In the genomic region with DNA sequence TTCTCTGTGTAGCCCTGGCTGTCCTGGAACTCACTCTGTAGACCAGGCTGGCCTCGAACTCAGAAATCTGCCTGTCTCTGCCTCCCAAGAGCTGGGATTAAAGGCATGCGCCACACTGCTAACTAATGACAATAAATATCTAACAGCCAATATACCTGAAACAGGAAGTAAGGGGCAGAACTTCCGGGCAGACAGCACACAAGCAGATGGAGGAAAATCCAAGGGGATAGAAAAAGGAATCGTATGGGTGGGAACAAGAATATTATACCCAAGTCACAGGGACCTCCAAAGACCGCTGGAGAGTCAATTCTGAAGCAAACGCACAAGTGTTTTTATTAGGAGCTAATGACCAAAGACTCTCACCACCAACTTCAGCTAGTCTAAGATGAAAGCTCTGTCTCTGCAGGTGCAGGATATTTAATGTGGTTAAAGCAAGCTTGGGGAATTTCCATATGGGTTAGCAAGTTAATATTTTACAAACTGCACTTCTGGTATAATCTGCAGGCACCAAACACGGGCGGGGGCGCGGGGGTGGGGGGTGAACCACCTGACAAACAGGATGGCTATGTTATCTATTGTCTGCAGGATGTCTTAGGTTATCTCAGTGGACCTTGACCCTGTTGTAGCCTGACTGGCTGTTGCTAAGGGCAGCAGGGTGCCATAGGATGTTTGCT, we compare ENCODE assay signal across 13 mouse cellular contexts.
DNase-seq lines count a peak whose midpoint lies in the region; ATAC-seq and TF ChIP-seq lines count a peak whose summit lies in the region.
"Had no signal": no experiment of that assay in that cellular context is flagged by ENCODE, and none has a peak within 500 bp of the region (broad histone marks: within the 10 kb centered on the region; RNA-seq: fewer than 3 reads in every experiment).

No protein-coding gene starts in this region.

- peak; percentile 93 for ATAC-seq in G1E (ENCODE audit: extremely low read depth, insufficient number of reproducible peaks, low FRiP score, poor library complexity, severe bottlenecking)
- ATAC-seq in intestine, embryonic 15.5 days: peak; percentile 99
- peak; percentile 95 for ATAC-seq in megakaryocyte progenitor cell, adult 5-6 weeks (replicated peaks; ENCODE audit: poor library complexity)
- ATAC-seq: midbrain, embryonic 15.5 days had no signal

- no peak overlapping the region for H3K4me2 ChIP-seq in intestine, embryonic 15.5 days (replicated peaks)
- H3K4me2 ChIP-seq: lung, embryonic 15.5 days; midbrain, embryonic 15.5 days had no signal

- H3K36me3 ChIP-seq in G1E (replicated peaks): no peaks in the 10 kb centered on the region
- no peaks in the 10 kb centered on the region for H3K36me3 ChIP-seq in intestine, embryonic 15.5 days
- H3K36me3 ChIP-seq: lung, embryonic 15.5 days; midbrain, embryonic 15.5 days had no signal

- 0 out of 2 replicates have a peak overlapping the region, but pooled peaks have one; percentile 10 for H3K27ac ChIP-seq in intestine, embryonic 15.5 days
- H3K27ac ChIP-seq: kidney, postnatal 0 days; lung, embryonic 15.5 days; midbrain, embryonic 15.5 days had no signal

- intact Hi-C loops in gastrocnemius, postnatal 36 days (cut with DNase I): no loop called here

- no peaks in the 10 kb centered on the region for H3K9me3 ChIP-seq in G1E (replicated peaks)
- H3K9me3 ChIP-seq in intestine, embryonic 15.5 days: no peaks in the 10 kb centered on the region
- H3K9me3 ChIP-seq: lung, embryonic 15.5 days; midbrain, embryonic 15.5 days had no signal

- DNase-seq in A20 (ENCODE audit: low read depth, low spot score) (peak; percentile 22), G1E (ENCODE audit: low spot score) (peak; percentile 8)
- no peak for DNase-seq in cerebellum, postnatal 10 days
- DNase-seq in urinary bladder, adult 18-20 months (ENCODE audit: low spot score in 2 of 2): no peak
- no peak for DNase-seq in gastrocnemius, postnatal 36 days
- DNase-seq: heart, postnatal 4 days; spleen, adult 18-20 months; thymus, postnatal 25 days had no signal

- no peak for TF ChIP-seq CTCF in G1E (IDR thresholded peaks at IDR 0.05; ENCODE audit: low read depth, low read length)

- H3K4me3 ChIP-seq in G1E (ENCODE audit: low read depth, low read length): no peak overlapping the region; the same call in 1 of the 2 replicates
- no peak overlapping the region for H3K4me3 ChIP-seq in intestine, embryonic 15.5 days (replicated peaks)
- H3K4me3 ChIP-seq: lung, embryonic 15.5 days; midbrain, embryonic 15.5 days had no signal

- peaks cover 24% of the 10 kb centered on the region for H3K4me1 ChIP-seq in G1E (ENCODE audit: insufficient read depth, low read depth, low read length)
- H3K4me1 ChIP-seq in intestine, embryonic 15.5 days (replicated peaks): no peaks in the 10 kb centered on the region
- H3K4me1 ChIP-seq: lung, embryonic 15.5 days; midbrain, embryonic 15.5 days had no signal

- no peak overlapping the region for H3K9ac ChIP-seq in intestine, embryonic 15.5 days
- H3K9ac ChIP-seq: lung, embryonic 15.5 days; midbrain, embryonic 15.5 days had no signal

- no peaks in the 10 kb centered on the region for H3K27me3 ChIP-seq in G1E (ENCODE audit: insufficient read depth, low read length)
- no peaks in the 10 kb centered on the region for H3K27me3 ChIP-seq in intestine, embryonic 15.5 days (replicated peaks)
- H3K27me3 ChIP-seq: lung, embryonic 15.5 days; midbrain, embryonic 15.5 days had no signal

- 73% methylated on average over 10 of the region's 10 CpGs for WGBS in intestine, embryonic 15.5 days

Comparison
In these comparisons a context has a peak if more than half of its experiments do, and no peak if none do; other contexts are left out.
1. DNase-seq: peak in A20 (single experiment) and G1E (single experiment); none in cerebellum, postnatal 10 days (0 of 2), urinary bladder, adult 18-20 months (0 of 2) and gastrocnemius, postnatal 36 days (0 of 2).
2. Peak in every context shown above with its lines, with median percentiles within 50 percentile points of each other: ATAC-seq.